In the genomic region with DNA sequence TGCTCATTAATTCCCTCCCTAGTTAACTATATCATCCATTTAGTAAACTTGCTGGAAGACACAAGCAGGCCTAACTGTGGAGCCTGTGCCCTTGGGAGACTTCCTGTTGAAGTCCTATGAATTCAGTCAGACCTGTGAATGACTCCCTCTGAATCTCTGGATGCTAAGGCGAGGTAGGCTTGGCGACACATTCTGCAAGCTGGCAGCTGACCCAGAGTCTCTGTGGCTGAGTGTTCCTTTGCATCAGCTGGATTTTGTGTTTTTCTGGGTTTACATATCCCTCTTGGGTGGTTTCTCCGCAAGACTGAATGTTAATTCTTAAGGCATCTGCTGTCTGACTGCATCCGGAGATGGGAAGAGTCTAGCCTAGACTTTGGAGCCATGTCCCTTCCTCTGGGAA, we compare ENCODE assay signal across 11 mouse cellular contexts. TPM values are rescaled to one million over a fixed set of nuclear protein-coding genes. Genes with fewer than 3 reads are reported as not detected.
A peak's percentile ranks its signal among the peaks of the same experiment; 100 is the strongest.
DNase-seq lines count a peak whose midpoint lies in the region; ATAC-seq lines count a peak whose summit lies in the region.
"Had no signal": no experiment of that assay in that cellular context is flagged by ENCODE, and none has a peak within 500 bp of the region (broad histone marks: within the 10 kb centered on the region; RNA-seq: fewer than 3 reads in every experiment).

No protein-coding gene starts in this region.

- no peak for DNase-seq in frontal cortex, postnatal 14 days (ENCODE audit: low spot score in 2 of 2)
- DNase-seq in layer of hippocampus, adult 9-11 months, result peak; percentile 8
- DNase-seq in layer of hippocampus, postnatal 25 days (ENCODE audit: extremely low spot score in 1 of 2, low spot score in 1 of 2), result no peak
- peak; percentile 62 for DNase-seq in brain, adult 2 months (ENCODE audit: low read depth, low spot score)
- peak; percentile 23 to 36 for DNase-seq in right cerebral cortex, adult 2 months (ENCODE audit: low spot score in 2 of 2)
- no peak for DNase-seq in thymus, postnatal 4 days
- DNase-seq: kidney, adult 8-10 months; liver; midbrain, embryonic 14.5 days had no signal

- ATAC-seq in frontal cortex, adult (ENCODE audit: low TSS enrichment), result peak; percentile 90
- no peak for ATAC-seq in megakaryocyte, adult 5-6 weeks (ENCODE audit: poor library complexity, severe bottlenecking)

RNA-seq across cellular contexts. Expression of a gene that starts 36.3 kb away (rescaled TPM):
- total RNA-seq in layer of hippocampus, postnatal 25 days (2021), result 10 to 100 TPM; 15.7 to 18.3 TPM
- 27.9 and 29.8 TPM in 2 replicates for total RNA-seq in megakaryocyte, adult 5-6 weeks (2015)
- total RNA-seq in megakaryocyte, adult 5-6 weeks (2017), result 21.9 and 27.3 TPM in 2 replicates

RNA-seq across cellular contexts. Expression of a gene that starts 40.0 kb away (rescaled TPM):
- total RNA-seq in layer of hippocampus, postnatal 25 days (2021), result 1 to 10 TPM; 3.4 to 4.2 TPM
- total RNA-seq in megakaryocyte, adult 5-6 weeks (2015), result 28.1 and 37.2 TPM in 2 replicates
- total RNA-seq in megakaryocyte, adult 5-6 weeks (2017), result 12.4 and 44.5 TPM in 2 replicates

Comparison
In these comparisons a context has a peak if more than half of its experiments do, and no peak if none do; other contexts are left out.
1. DNase-seq: peak in layer of hippocampus, adult 9-11 months (single experiment), brain, adult 2 months (single experiment) and right cerebral cortex, adult 2 months (2 of 2); none in frontal cortex, postnatal 14 days (0 of 2), layer of hippocampus, postnatal 25 days (0 of 2) and thymus, postnatal 4 days (single experiment).